Comparison of ENCODE assay signal across 8 mouse cellular contexts in genomic region chr7:81610125-81610524, GRCm38 (mm10). TPM values are rescaled to one million over a fixed set of nuclear protein-coding genes. Genes with fewer than 3 reads are reported as not detected.
DNase-seq lines count a peak whose midpoint lies in the region; ATAC-seq and TF ChIP-seq lines count a peak whose summit lies in the region.

No protein-coding gene starts in this region.

- no peak overlapping the region for H3K9ac ChIP-seq in heart, postnatal 0 days (replicated peaks; ENCODE audit: low read depth, low read length)
- no peak overlapping the region for H3K9ac ChIP-seq in stomach, postnatal 0 days (ENCODE audit: low read length)
- H3K9ac ChIP-seq in hindbrain, embryonic 12.5 days: no peak overlapping the region

- H3K9me3 ChIP-seq in heart, postnatal 0 days (replicated peaks; ENCODE audit: control insufficient read depth, low read length): no peaks in the 10 kb centered on the region
- H3K9me3 ChIP-seq in stomach, postnatal 0 days (ENCODE audit: control insufficient read depth, low read length): no peaks in the 10 kb centered on the region
- no peaks in the 10 kb centered on the region for H3K9me3 ChIP-seq in hindbrain, embryonic 12.5 days (replicated peaks)

- ATAC-seq in heart, postnatal 0 days (ENCODE audit: insufficient read depth, low read depth): no peak
- no peak for ATAC-seq in stomach, postnatal 0 days (ENCODE audit: low FRiP score, low TSS enrichment)
- no peak for ATAC-seq in hindbrain, embryonic 12.5 days (ENCODE audit: low FRiP score)

- H3K4me3 ChIP-seq in heart, postnatal 0 days (ENCODE audit: low read depth, low read length): no peak overlapping the region
- no peak overlapping the region for H3K4me3 ChIP-seq in stomach, postnatal 0 days (ENCODE audit: low read depth, low read length)
- H3K4me3 ChIP-seq in hindbrain, embryonic 12.5 days: no peak overlapping the region

- no peaks in the 10 kb centered on the region for H3K27me3 ChIP-seq in heart, postnatal 0 days (ENCODE audit: control insufficient read depth, insufficient read depth, low read length)
- H3K27me3 ChIP-seq in stomach, postnatal 0 days (ENCODE audit: control insufficient read depth, insufficient read depth, low read length): no peaks in the 10 kb centered on the region
- no peaks in the 10 kb centered on the region for H3K27me3 ChIP-seq in hindbrain, embryonic 12.5 days

- WGBS in heart, postnatal 0 days: 49% methylated on average over 18 of the region's 18 CpGs
- 63% methylated on average over 18 of the region's 18 CpGs for WGBS in stomach, postnatal 0 days
- 65% methylated on average over 18 of the region's 18 CpGs for WGBS in hindbrain, embryonic 12.5 days

- H3K4me2 ChIP-seq in heart, postnatal 0 days (ENCODE audit: low read depth, low read length): no peak overlapping the region
- no peak overlapping the region for H3K4me2 ChIP-seq in stomach, postnatal 0 days (replicated peaks; ENCODE audit: low read depth)
- H3K4me2 ChIP-seq in hindbrain, embryonic 12.5 days (replicated peaks): no peak overlapping the region

- peak; percentile 32 for DNase-seq in heart, postnatal 0 days (ENCODE audit: low spot score)
- no peak for DNase-seq in heart, adult 9 months (ENCODE audit: low spot score in 2 of 2)
- DNase-seq in A20 (ENCODE audit: low read depth, low spot score) (peak; percentile 21), ZHBTc4 (ENCODE audit: low read depth, low spot score) (peak; percentile 93)
- DNase-seq in induced T-regulatory cell, adult 2 months (ENCODE audit: low read depth): peak; percentile 28
- DNase-seq in stomach, postnatal 0 days (ENCODE audit: low spot score): peak; percentile 47
- DNase-seq in left cerebral cortex, postnatal 36 days (ENCODE audit: low spot score in 2 of 2): no peak

- peaks cover 19% of the 10 kb centered on the region for H3K36me3 ChIP-seq in heart, postnatal 0 days (replicated peaks; ENCODE audit: control insufficient read depth, insufficient read depth, low read length)
- H3K36me3 ChIP-seq in stomach, postnatal 0 days (ENCODE audit: control insufficient read depth, insufficient read depth, low read length): no peaks in the 10 kb centered on the region
- 0 out of 2 replicates have a peak, but pooled peaks cover 3% of the 10 kb centered on the region for H3K36me3 ChIP-seq in hindbrain, embryonic 12.5 days

- intact Hi-C loops in left cerebral cortex, postnatal 36 days (cut with DNase I): no loop called here

- TF ChIP-seq EP300 in heart, postnatal 0 days (IDR thresholded peaks at IDR 0.05; ENCODE audit: low read depth): no peak
- no peak for TF ChIP-seq EP300 in stomach, postnatal 0 days (optimal IDR thresholded peaks at IDR 0.05)

- no peaks in the 10 kb centered on the region for H3K4me1 ChIP-seq in heart, postnatal 0 days (ENCODE audit: control insufficient read depth, insufficient read depth)
- no peaks in the 10 kb centered on the region for H3K4me1 ChIP-seq in stomach, postnatal 0 days (replicated peaks; ENCODE audit: control insufficient read depth, insufficient read depth)
- peaks cover 8% of the 10 kb centered on the region; the same call in 1 of the 2 replicates for H3K4me1 ChIP-seq in hindbrain, embryonic 12.5 days

- H3K27ac ChIP-seq in heart, postnatal 0 days (ENCODE audit: low read depth): no peak overlapping the region
- H3K27ac ChIP-seq in stomach, postnatal 0 days (replicated peaks): no peak overlapping the region
- H3K27ac ChIP-seq in hindbrain, embryonic 12.5 days: no peak overlapping the region

- peak; percentile 51 for TF ChIP-seq CTCF in heart, postnatal 0 days (IDR thresholded peaks at IDR 0.05; ENCODE audit: low read depth)
- TF ChIP-seq CTCF in stomach, postnatal 0 days (IDR thresholded peaks at IDR 0.05; ENCODE audit: low read depth): peak; percentile 59

RNA-seq across cellular contexts. Expression of gene Whamm, which starts 39.1 kb away (rescaled TPM):
- total RNA-seq in heart, postnatal 0 days (2014; rRNA removed; ENCODE audit: low replicate concordance): 3.3 and 6.6 TPM in 2 replicates
- polyA plus RNA-seq in heart, postnatal 0 days (2015; fragmentation: Nextera tagmentation; extraction: Ambion mirVana): 3.1 and 3.3 TPM in 2 replicates
- 3.5 and 3.8 TPM in 2 replicates for polyA plus RNA-seq in stomach, postnatal 0 days (2015; fragmentation: Nextera tagmentation; extraction: Ambion mirVana)
- 10 to 100 TPM; 12.3 to 21.0 TPM for total RNA-seq in left cerebral cortex, postnatal 36 days (2021)
- polyA plus RNA-seq in hindbrain, embryonic 12.5 days (2016; fragmentation: Nextera tagmentation; extraction: Ambion mirVana): 7.8 and 7.9 TPM in 2 replicates

RNA-seq across cellular contexts. Expression of gene Fsd2, which starts 43.4 kb away (rescaled TPM):
- 83.2 and 93.7 TPM in 2 replicates for total RNA-seq in heart, postnatal 0 days (2014; rRNA removed; ENCODE audit: low replicate concordance)
- 95.1 and 99.0 TPM in 2 replicates for polyA plus RNA-seq in heart, postnatal 0 days (2015; fragmentation: Nextera tagmentation; extraction: Ambion mirVana)
- 0.06 and 0.11 TPM in 2 replicates for polyA plus RNA-seq in stomach, postnatal 0 days (2015; fragmentation: Nextera tagmentation; extraction: Ambion mirVana)
- under 1 TPM; 0.10 to 0.25 TPM for total RNA-seq in left cerebral cortex, postnatal 36 days (2021)
- 0.46 and 0.53 TPM in 2 replicates for polyA plus RNA-seq in hindbrain, embryonic 12.5 days (2016; fragmentation: Nextera tagmentation; extraction: Ambion mirVana)

Comparison
In these comparisons a context has a peak if more than half of its experiments do, and no peak if none do; other contexts are left out.
1. DNase-seq: peak in heart, postnatal 0 days (single experiment), A20 (single experiment), ZHBTc4 (single experiment), induced T-regulatory cell, adult 2 months (single experiment) and stomach, postnatal 0 days (single experiment); none in heart, adult 9 months (0 of 2) and left cerebral cortex, postnatal 36 days (0 of 2).
2. RNA of gene Fsd2, which starts 43.4 kb away (polyA plus RNA-seq): 95.1 to 99.0 TPM in heart, postnatal 0 days; 0.46 to 0.53 TPM in hindbrain, embryonic 12.5 days and 0.06 to 0.11 TPM in stomach, postnatal 0 days; every median in the first group is over 10 times any median in the second.